Mouse (Mus musculus): ENCODE data around the gene Nf2.

DNA sequence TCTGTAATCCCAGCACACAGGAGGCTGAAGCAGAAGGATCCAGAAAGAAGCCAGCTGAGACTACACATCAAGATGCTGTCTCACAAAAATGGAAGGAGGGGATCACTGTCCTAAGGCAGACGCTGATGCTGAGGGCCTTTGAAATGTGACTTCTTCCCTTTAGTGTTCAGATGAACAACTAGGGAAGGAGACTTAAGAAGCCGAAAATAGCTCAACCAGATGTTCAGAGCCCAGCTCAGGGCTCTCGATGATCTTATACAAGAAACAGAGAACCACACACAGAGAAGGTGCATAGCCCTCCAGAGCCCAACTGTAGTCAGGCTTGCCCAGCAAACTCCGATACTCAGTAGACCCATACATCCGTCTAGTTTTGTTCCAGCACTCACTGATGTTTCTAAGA, 12.0 kb downstream of the Nf2 start:
- TF ChIP-seq CTCF (IDR thresholded peaks at IDR 0.05; ENCODE audit: control insufficient read depth, insufficient read depth, insufficient replicate concordance, low read depth, low read length) (no peak), POLR2A (IDR thresholded peaks at IDR 0.05; ENCODE audit: control insufficient read depth, low read depth, low read length) (no peak)
